Mouse (Mus musculus) cortical plate, adult 2 months (tissue): ENCODE measurements around the gene Adamts14.

ENCODE experiments used
- CTCF ChIP-seq: fragments of 200-500 bp; IDR thresholded peaks from 2 replicates; pipeline ENCODE4 v1.5.1; 2011; ENCODE audit warnings: mild to moderate bottlenecking, control low read depth, low read length; ENCODE audit not compliant: insufficient read depth; ENCODE audit errors: extremely low read depth
- POLR2A ChIP-seq: fragments of 200-500 bp; IDR thresholded peaks from 2 replicates; pipeline ENCODE4 v1.6.1; 2011; ENCODE audit warnings: mild to moderate bottlenecking, low read length, control low read depth; ENCODE audit not compliant: insufficient read depth; ENCODE audit errors: extremely low read depth

GRCm38 (mm10) chr10:61267378-61267777 is 5.9 kb downstream of the Adamts14 start:
- TF ChIP-seq CTCF (no peak), POLR2A (no peak)
